Mouse (Mus musculus) neural tube, embryonic 15.5 days (tissue): Measurements from ENCODE around the gene Gm8257. TPM values are rescaled to one million over a fixed set of nuclear protein-coding genes. Genes with fewer than 3 reads are reported as not detected.
"Not testable (repeated sequence)": the region's sequence is repeated elsewhere in the genome, so short reads cannot be mapped to it uniquely, and the experiment has no call there.

ENCODE experiments used
- ATAC-seq: fragments of 200-750 bp; cut with Nextera tagmentation; 2 replicates; pipeline ENCODE4 v1.8.0; 2017; ENCODE audit warnings: mild to moderate bottlenecking, moderate TSS enrichment, moderate library complexity; ENCODE audit not compliant: low FRiP score
- H3K27ac ChIP-seq: fragments of 300-500 bp; sonication (generic); replicated peaks from 2 replicates; pipeline ENCODE4 v1.5.1; 2015; ENCODE audit warnings: mild to moderate bottlenecking, inconsistent platforms
- H3K27me3 ChIP-seq: fragments of 300-500 bp; sonication (generic); replicated peaks from 2 replicates; pipeline ENCODE4 v1.6.1; 2015; ENCODE audit warnings: inconsistent platforms
- H3K36me3 ChIP-seq: fragments of 300-500 bp; sonication (generic); 2 replicates; pipeline ENCODE4 v1.6.1; 2015; ENCODE audit warnings: inconsistent platforms
- H3K4me1 ChIP-seq: fragments of 300-500 bp; sonication (generic); 2 replicates; pipeline ENCODE4 v1.6.1; 2015; ENCODE audit warnings: inconsistent platforms
- H3K4me2 ChIP-seq: fragments of 300-500 bp; sonication (generic); 2 replicates; pipeline ENCODE4 v1.6.1; 2015; ENCODE audit warnings: inconsistent platforms, mild to moderate bottlenecking, moderate library complexity
- H3K4me3 ChIP-seq: fragments of 300-500 bp; sonication (generic); replicated peaks from 2 replicates; pipeline ENCODE4 v1.5.1; 2015; ENCODE audit warnings: mild to moderate bottlenecking, inconsistent platforms
- H3K9ac ChIP-seq: fragments of 300-500 bp; sonication (generic); replicated peaks from 2 replicates; pipeline ENCODE4 v1.6.1; 2015; ENCODE audit warnings: mild to moderate bottlenecking, inconsistent platforms
- H3K9me3 ChIP-seq: fragments of 300-500 bp; sonication (generic); replicated peaks from 2 replicates; pipeline ENCODE4 v1.6.1; 2016; ENCODE audit warnings: inconsistent platforms
- WGBS: fragments of 180-500 bp; shearing (Covaris S2); methylation state at CpG from one replicate; pipeline ENCODE4 v1.1.7; 2015; ENCODE audit warnings: mixed read lengths; 5-methylcytosine and 5-hydroxymethylcytosine counted together
- polyA plus RNA-seq: library from polyadenylated mRNA; unstranded; fragments of >200 nt; fragmentation: Nextera tagmentation; extraction: Ambion mirVana; gene quantifications from 2 replicates; pipeline ENCODE4 v1.2.1, GENCODE M21; 2015

Gm8257 gene
- not detected in 2 replicates for polyA plus RNA-seq

GRCm38 (mm10) chr14:44706356-44706755 lies at the start of gene Gm8257:
TSS of gene Gm8257 (minus strand) at chr14:44706456.
- 91% methylated on average over 3 of the region's 3 CpGs for WGBS

GRCm38 (mm10) chr14:44750240-44750639 lies 44.0 kb upstream of the Gm8257 start, which contains the start of gene Gm8267:
TSS of gene Gm8267 (minus strand) at chr14:44750340.
- Histone ChIP-seq H3K4me2 (no peak within 1 kb of the TSS), H3K36me3 (no peaks in the 10 kb centered on the region)
- ATAC-seq = no peak

More at GRCm38 (mm10) chr14:44706356-44706755, at the start of gene Gm8257:
- H3K27me3 ChIP-seq, H3K4me3 ChIP-seq, H3K9me3 ChIP-seq, H3K36me3 ChIP-seq, H3K27ac ChIP-seq, ATAC-seq, H3K4me2 ChIP-seq, H3K4me1 ChIP-seq, H3K9ac ChIP-seq: not testable (repeated sequence)

GRCm38 (mm10) chr14:44742789-44743188 lies 36.5 kb upstream of the Gm8257 start:
- H3K27ac ChIP-seq, H3K4me2 ChIP-seq, H3K9ac ChIP-seq, ATAC-seq, H3K4me1 ChIP-seq, H3K9me3 ChIP-seq, H3K27me3 ChIP-seq, H3K36me3 ChIP-seq, H3K4me3 ChIP-seq: not testable (repeated sequence)
- WGBS = 81% methylated on average over 1 of the region's 1 CpGs

More at GRCm38 (mm10) chr14:44750240-44750639, 44.0 kb upstream of the Gm8257 start, which contains the start of gene Gm8267:
- Histone ChIP-seq H3K4me1 (no peaks in the 10 kb centered on the region), H3K27me3 (no peaks in the 10 kb centered on the region), H3K4me3 (no peak within 1 kb of the TSS), H3K9ac (no peak within 1 kb of the TSS), H3K9me3 (no peaks in the 10 kb centered on the region), H3K27ac (no peak within 1 kb of the TSS)
- 86% methylated on average over 3 of the region's 3 CpGs for WGBS

- not testable (repeated sequence) for H3K9ac ChIP-seq, H3K27ac ChIP-seq, ATAC-seq, H3K9me3 ChIP-seq, H3K4me3 ChIP-seq, H3K4me1 ChIP-seq, H3K27me3 ChIP-seq, H3K4me2 ChIP-seq, H3K36me3 ChIP-seq
Measured at GRCm38 (mm10) chr14:44730711-44731110, 24.5 kb upstream of the Gm8257 start.

- not testable (repeated sequence) for H3K9me3 ChIP-seq, H3K4me3 ChIP-seq, H3K27me3 ChIP-seq, H3K27ac ChIP-seq, H3K4me2 ChIP-seq, H3K36me3 ChIP-seq, H3K9ac ChIP-seq, H3K4me1 ChIP-seq, ATAC-seq
- WGBS = 87% methylated on average over 4 of the region's 4 CpGs
Measured at GRCm38 (mm10) chr14:44627737-44628136, 78.5 kb downstream of the Gm8257 start, which contains the start of gene Gm5624. TSS of gene Gm5624 (minus strand) at chr14:44627938.

Other genes with a start within 250 kb of the Gm8257 start
- gene BC061237, start 214.0 kb downstream of the Gm8257 start, polyA plus RNA-seq = 0.18 TPM in 1 of 2 replicates, not detected in the other
- gene Gm17093, start 188.2 kb downstream of the Gm8257 start, polyA plus RNA-seq = not detected in 2 replicates
- gene Gm8247, start 123.3 kb downstream of the Gm8257 start, polyA plus RNA-seq = not detected in 2 replicates
- gene Gm5624, start 78.5 kb downstream of the Gm8257 start, polyA plus RNA-seq = not detected in 2 replicates
- gene Gm8267, start 43.9 kb upstream of the Gm8257 start, polyA plus RNA-seq = not detected in 2 replicates
- gene Ptgdr, start 152.9 kb upstream of the Gm8257 start, polyA plus RNA-seq = 0.73 and 0.83 TPM in 2 replicates